Mouse (Mus musculus) ES-E14 (cell line): ENCODE results near the gene Ciart. TPM values are rescaled to one million over a fixed set of nuclear protein-coding genes. Genes with fewer than 3 reads are reported as not detected.

Source experiments
- DNase-seq: peaks from one replicate; pipeline ENCODE4 v3.0.0-alpha.2; 2013; ENCODE audit warnings: low read depth, low spot score
- H3K27ac ChIP-seq: 2 replicates; pipeline ENCODE4 v1.5.1; 2012; ENCODE audit warnings: low read depth, mild to moderate bottlenecking, low read length, moderate library complexity, mixed read lengths; ENCODE audit not compliant: poor library complexity, insufficient read depth, severe bottlenecking
- H3K36me3 ChIP-seq: 2 replicates; pipeline ENCODE4 v1.6.1; 2012; ENCODE audit warnings: mild to moderate bottlenecking, low read length, moderate library complexity, mixed read lengths; ENCODE audit not compliant: control insufficient read depth, poor library complexity, insufficient read depth, severe bottlenecking
- H3K4me1 ChIP-seq, 2 experiments: fragments of 150-350 bp in 1 of 2; sonication (generic) in 1 of 2; 2 replicates each; pipeline ENCODE4 v1.6.1; 2012; ENCODE audit warnings: low read length in 2 of 2, mild to moderate bottlenecking in 1 of 2, mixed read lengths in 1 of 2; ENCODE audit not compliant: control insufficient read depth in 2 of 2, insufficient read depth in 2 of 2, poor library complexity in 1 of 2
- H3K4me3 ChIP-seq, 2 experiments: fragments of 150-350 bp in 1 of 2; sonication (generic) in 1 of 2; 2 replicates each; pipeline ENCODE4 v1.5.1; 2012; ENCODE audit warnings: low read length in 2 of 2, low read depth in 1 of 2, mild to moderate bottlenecking in 1 of 2, mixed read lengths in 1 of 2; ENCODE audit not compliant: insufficient read depth in 1 of 2, poor library complexity in 1 of 2, severe bottlenecking in 1 of 2
- H3K9ac ChIP-seq: 2 replicates; pipeline ENCODE4 v1.6.1; 2012; ENCODE audit warnings: low read depth, mild to moderate bottlenecking, low read length, mixed read lengths; ENCODE audit not compliant: poor library complexity, insufficient read depth, severe bottlenecking
- H3K9me3 ChIP-seq: fragments of 150-350 bp; sonication (generic); 2 replicates; pipeline ENCODE4 v1.6.1; 2012; ENCODE audit warnings: low read depth, mild to moderate bottlenecking, low read length; ENCODE audit not compliant: control insufficient read depth, insufficient read depth
- CHD2 ChIP-seq: IDR thresholded peaks from 2 replicates; pipeline ENCODE4 v1.6.1; 2014; ENCODE audit warnings: mild to moderate bottlenecking, low read depth, low read length, inconsistent platforms
- HCFC1 ChIP-seq: IDR thresholded peaks from 2 replicates; pipeline ENCODE4 v1.6.1; 2012; ENCODE audit warnings: low read length, inconsistent platforms, borderline replicate concordance; ENCODE audit not compliant: insufficient read depth
- MAFK ChIP-seq: IDR thresholded peaks from 2 replicates; pipeline ENCODE4 v1.6.1; 2014; ENCODE audit warnings: mild to moderate bottlenecking, low read depth, low read length, inconsistent platforms; ENCODE audit not compliant: insufficient read depth
- ZC3H11A ChIP-seq: IDR thresholded peaks from 2 replicates; pipeline ENCODE4 v1.6.1; 2012; ENCODE audit warnings: low read depth, mild to moderate bottlenecking, inconsistent platforms, low read length, borderline replicate concordance
- ZNF384 ChIP-seq: IDR thresholded peaks from 2 replicates; pipeline ENCODE4 v1.6.1; 2012; ENCODE audit warnings: low read depth, low read length, inconsistent platforms
- in situ Hi-C, 2 experiments: fragments of 600-800 bp; cut with MboI; formaldehyde crosslinking; loops; one replicate each; pipeline ENCODE4 v1.15.1; 2025; ENCODE audit warnings: low sequenced_read_pairs in 2 of 2, inconsistent platforms in 1 of 2; ENCODE audit not compliant: unreplicated experiment in 2 of 2
- total RNA-seq: library from RNA; depleted of rRNA; stranded (reverse); fragments of 300-350 nt; gene quantifications from 2 replicates; pipeline ENCODE4 v1.2.3, GENCODE M21; 2012

The Ciart gene
- total RNA-seq, 1 experiment = 8.6 TPM

DNA sequence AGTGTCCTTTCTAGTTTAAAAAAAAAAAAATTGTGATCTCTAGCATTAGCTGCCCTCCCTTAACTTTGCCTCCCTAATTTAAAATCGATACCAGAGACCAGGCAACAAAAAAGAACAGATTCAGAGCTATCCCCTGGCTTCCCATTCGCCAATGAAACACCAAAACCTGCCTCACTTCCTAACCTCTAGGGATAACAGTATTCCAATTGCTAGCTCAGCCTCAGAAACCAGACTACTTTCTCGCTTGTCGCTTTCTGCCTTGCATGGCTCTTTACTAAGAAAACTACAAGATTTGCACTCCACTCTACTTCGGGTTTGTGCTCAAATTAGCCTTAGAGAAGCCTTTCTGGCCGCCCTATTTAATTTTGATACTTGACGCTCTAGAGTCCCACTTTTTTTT, 25.9 kb downstream of the Ciart start:
- no peak for DNase-seq
- TF ChIP-seq ZNF384 (0 out of 2 replicates have a peak, but pooled peaks have one; percentile 0), ZC3H11A (no peak)

DNA sequence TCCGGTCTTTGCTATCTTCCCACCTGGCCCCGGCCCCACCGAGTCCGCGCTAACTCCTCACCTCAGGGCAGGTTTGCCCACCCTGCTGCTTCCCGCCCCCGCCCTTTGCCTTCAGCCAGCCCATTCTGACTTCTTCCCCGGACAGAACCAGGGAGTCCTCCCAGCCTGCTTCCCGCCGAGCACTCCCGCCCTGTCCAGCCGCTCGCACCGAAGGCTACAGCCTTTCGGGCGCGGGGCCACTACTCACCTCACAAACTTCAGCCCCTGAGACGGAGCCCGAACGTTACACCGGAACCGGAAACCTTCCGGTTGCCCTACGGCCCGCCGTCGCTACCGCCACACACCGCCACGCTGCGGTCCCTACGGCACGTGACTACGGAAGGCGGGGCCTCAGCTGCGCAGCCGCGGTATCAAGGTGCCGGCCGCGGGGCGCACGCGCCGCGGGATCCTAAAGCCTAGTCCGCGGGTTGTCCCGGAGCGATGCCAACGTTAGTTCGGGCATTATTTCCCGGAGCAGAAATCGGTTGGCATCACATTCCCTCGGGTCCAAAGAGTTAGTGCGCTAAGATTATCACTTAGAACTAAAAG, 26.5 kb downstream of the Ciart start, which contains the start of gene Prpf3:
Gene Prpf3 (minus strand): TSS at position 384 of the 588 bp plus-strand sequence.
- Histone ChIP-seq H3K36me3 (peaks cover 17% of the 10 kb centered on the region), H3K9me3 (no peaks in the 10 kb centered on the region), H3K9ac (peak within 1 kb of the TSS; percentile 87), H3K4me1 (peaks cover 0 to 2% of the 10 kb centered on the region in 2 experiments; a peak in 1 of 4 replicates), H3K4me3 (peak within 1 kb of the TSS; percentile 76 to 97), H3K27ac (peak within 1 kb of the TSS; percentile 68)
- in situ Hi-C loops = no loop called here
- DNase-seq = peak; percentile 78
- TF ChIP-seq HCFC1 (peak; percentile 82), CHD2 (no peak), ZC3H11A (no peak), ZNF384 (peak; percentile 72; the same call in 1 of the 2 replicates), MAFK (no peak)

More for the DNA sequence above, 25.9 kb downstream of the Ciart start:
- Histone ChIP-seq H3K9ac (peak overlapping the region; percentile 75), H3K27ac (peak overlapping the region; percentile 14; the same call in 1 of the 2 replicates), H3K4me1 (peaks cover 0 to 5% of the 10 kb centered on the region in 2 experiments; a peak in 1 of 4 replicates), H3K9me3 (no peaks in the 10 kb centered on the region), H3K36me3 (peaks cover 15% of the 10 kb centered on the region), H3K4me3 (peak overlapping the region; percentile 76 to 97)
- in situ Hi-C loops = no loop called here

- Histone ChIP-seq H3K36me3 (peaks cover 40% of the 10 kb centered on the region), H3K9me3 (no peaks in the 10 kb centered on the region), H3K27ac (no peak overlapping the region), H3K4me1 (no peaks in the 10 kb centered on the region), H3K9ac (no peak overlapping the region), H3K4me3 (no peak overlapping the region)
- TF ChIP-seq ZNF384 (no peak), ZC3H11A (no peak), HCFC1 (no peak), CHD2 (no peak), MAFK (no peak)
- in situ Hi-C loops = no loop called here
- no peak for DNase-seq
These were observed 30.7 kb downstream of the Ciart start for GRCm38 (mm10) chr3:95851317-95851716.

DNA sequence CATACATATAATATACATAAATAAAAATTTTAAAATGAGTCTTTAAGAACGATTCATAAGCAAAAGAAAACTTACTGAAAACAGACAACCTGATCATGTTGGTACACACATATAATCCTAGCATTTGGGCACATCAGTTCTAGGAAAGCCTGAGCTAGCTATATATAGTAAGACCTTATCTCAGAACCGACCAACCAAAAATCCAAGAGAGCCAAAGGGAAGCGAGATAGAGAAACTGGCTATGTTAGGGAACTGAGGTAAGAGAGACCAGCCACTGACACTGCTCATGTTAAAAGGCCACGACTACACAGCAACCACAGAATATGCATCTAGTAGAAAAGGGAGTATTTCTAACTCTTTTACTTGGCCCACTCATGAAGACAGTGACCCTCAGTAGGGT, 31.4 kb downstream of the Ciart start:
- H3K4me1 ChIP-seq = no peaks in the 10 kb centered on the region
- H3K9ac ChIP-seq = no peak overlapping the region
- no peaks in the 10 kb centered on the region for H3K9me3 ChIP-seq
- H3K4me3 ChIP-seq = no peak overlapping the region
- no peak for DNase-seq
- peaks cover 46% of the 10 kb centered on the region for H3K36me3 ChIP-seq
- TF ChIP-seq MAFK = no peak
- no peak for TF ChIP-seq ZC3H11A
- TF ChIP-seq CHD2 = no peak
- TF ChIP-seq ZNF384 = no peak
- TF ChIP-seq HCFC1 = no peak
- H3K27ac ChIP-seq = no peak overlapping the region
- in situ Hi-C loops = no loop called here
